Mouse (Mus musculus) ovary, postnatal 10 days (tissue): ENCODE data around the gene Olfr155.
A peak's percentile ranks its signal among the peaks of the same experiment; 100 is the strongest.

Source experiments
- DNase-seq: peaks from one replicate; pipeline ENCODE4 v3.0.0; 2022; ENCODE audit warnings: low spot score

Olfr155 gene

DNA sequence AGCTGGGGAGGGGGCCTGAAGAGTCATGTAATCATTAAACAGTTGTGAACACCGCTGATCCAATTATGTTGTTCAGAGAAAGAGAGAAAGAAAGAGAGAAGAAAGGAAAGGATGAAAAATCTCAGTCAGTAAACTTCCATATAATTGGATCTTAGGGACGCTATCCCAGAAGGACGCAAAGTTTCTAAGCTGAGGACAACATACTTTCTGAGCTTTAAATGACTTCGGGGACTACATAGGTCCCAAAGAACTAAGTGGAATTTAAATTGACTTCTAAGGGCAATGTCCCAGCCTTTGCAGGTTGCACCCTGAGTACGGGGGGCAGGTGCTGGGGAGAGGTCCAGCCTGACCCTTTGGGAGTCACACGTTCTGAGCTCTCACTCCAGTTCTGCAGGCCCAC is at the start of gene Olfr155:
TSS of gene Olfr155 (plus strand) at position 301 of the 400 bp plus-strand sequence.
- DNase-seq, result no peak

DNA sequence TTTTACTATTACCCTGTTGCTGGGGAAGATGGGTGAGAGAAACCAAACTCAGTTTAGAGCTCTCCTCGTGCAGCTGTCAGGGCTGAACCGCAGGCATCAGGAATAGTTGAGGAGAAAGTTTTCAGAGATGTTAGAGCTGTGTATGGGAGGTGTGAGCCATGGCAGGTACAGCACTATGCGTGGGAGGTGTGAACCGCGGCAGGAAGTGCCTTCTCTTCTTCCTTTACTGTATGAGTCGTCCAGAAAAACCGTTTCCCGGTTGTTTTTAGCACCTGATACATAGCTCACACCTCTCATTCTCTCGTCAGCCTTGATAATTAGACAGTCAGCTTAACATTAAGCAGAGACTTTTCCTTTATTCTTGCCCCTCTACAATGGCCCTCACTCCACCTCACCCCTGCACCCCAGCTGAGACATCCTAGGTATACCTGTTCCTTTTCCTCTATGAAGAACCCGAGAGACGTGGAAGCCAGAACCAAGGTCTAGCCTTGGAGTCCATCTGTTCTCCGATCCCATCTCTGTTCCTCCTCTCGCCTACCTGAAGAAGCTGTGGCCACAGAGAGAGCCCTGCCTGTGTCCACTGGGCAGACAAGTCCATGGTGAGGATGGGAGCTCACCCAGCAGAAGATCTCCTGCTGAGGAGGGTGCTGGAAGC is 28.3 kb upstream of the Olfr155 start:
- no peak for DNase-seq

DNA sequence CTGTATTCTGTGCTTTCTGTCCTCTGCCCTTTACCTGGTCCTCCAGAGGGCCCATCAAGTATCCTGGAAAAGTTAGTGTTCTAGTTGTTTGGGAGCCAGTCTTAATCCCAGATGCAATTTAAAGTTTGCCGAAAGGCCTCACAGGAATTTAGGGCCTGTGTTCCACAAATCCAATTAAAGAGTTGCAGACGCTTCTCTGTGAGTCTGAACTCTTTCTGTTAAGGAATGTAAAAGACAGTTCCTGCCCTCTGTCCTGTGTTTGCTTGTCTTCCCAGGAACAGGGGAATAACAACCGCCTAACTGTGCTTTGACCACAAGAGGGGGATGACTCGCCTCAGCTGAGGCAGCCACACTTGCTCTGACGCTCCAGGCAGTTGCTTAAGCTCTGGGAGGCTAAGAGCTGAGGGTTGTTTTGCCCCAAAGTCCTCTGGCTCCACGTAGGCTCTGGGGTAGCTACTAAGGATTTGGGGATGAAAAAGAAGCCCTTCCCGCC is 27.5 kb upstream of the Olfr155 start, which contains the start of gene Olfr156:
TSS of gene Olfr156 (minus strand) at position 51 of the 493 bp plus-strand sequence.
- no peak for DNase-seq

DNA sequence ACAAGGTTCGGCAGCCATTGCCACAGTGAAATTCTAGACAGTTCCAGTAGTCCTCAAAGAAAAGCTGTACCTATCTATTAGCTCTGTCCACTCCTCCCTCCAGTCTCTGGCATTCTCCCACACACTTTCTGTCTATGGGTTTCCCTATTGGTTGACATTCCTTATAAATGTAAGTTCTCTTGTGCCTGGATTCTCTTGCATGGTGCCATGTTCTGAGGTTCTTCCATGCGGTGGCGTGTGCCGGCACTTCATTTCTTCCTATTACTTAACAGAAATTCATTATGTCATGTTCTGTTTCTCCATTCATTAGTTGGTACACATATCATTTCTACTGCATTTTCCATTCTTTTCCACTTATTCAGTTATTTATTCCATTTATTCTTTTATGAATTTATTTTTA is 22.6 kb upstream of the Olfr155 start:
- DNase-seq, result no peak

DNA sequence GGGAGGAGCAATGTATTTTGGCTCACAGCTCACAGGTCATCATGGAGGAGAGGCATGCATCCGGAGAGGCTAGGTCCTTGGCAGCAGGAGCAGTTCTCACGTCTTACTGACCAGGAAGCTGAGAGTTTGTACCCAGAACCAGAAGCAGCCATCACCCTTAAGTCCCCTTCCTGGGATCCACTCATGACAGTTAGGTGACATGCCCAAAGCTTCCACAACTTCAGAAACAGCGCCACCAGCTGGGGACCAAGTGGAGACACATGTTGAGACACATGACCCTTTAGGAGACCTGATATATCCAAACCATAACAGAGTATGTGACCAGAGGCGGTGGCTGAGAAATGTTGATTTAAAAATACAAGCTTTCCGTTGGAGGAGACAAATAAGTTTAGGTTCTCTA is 19.3 kb upstream of the Olfr155 start:
- no peak for DNase-seq

DNA sequence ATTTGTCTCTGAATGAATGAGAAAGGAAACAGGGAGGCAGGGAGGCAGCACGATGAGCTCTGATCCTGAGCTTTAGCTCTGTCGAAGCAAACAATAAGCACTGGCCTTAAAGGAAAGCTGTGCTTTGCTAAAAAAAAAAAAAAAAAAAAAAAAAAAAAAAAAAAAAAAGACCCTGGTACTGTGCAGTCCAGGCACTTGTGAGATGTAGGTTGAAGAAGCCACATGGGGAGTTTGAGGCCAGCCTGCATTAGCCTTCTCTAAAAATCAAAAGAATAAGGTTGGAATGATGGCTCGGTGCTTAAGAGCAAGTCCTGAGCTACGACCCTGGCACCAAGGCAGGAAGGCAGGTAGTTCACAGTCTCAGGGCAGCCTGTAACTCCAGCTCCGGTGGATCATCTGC is 17.6 kb upstream of the Olfr155 start:
- DNase-seq, result no peak

DNA sequence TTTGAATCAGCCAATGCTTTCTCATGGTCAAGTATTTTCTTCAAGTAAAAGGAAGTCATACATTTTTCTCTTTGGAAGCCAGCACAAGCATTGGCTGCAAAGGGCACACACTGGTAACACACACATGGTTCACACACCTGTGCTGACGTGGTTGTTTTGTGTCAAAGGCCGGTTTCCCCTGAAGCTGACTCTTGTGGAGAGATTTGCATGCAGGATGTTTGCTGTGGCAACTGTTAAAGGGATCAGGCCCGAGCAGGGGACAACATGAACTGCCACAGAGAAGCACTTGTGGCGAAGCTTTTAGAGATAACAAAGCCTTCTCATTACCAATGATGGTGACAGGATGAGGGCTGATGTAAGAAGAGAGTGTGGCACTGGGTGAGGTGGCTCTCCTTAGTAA is 16.6 kb upstream of the Olfr155 start:
- DNase-seq, result no peak

DNA sequence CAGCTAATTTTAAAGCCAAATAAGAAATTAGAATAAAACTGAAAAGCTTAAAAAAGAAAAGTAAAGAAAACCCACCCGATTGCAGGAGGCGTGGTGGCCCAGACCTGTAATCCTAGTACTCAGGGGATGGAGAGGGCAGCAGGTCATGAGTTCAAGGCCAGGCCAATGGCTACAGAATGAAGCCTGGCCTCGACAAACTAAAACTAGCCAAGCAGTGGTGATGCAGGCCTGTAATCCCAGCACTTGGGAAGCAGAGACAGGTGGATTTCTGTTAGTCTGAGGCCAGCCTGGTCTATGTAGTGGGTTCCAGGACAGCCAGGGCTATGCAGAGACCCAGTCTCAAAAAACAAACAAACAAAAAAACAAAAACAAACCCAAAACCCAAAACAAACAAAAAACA is 13.0 kb upstream of the Olfr155 start:
- no peak for DNase-seq

DNA sequence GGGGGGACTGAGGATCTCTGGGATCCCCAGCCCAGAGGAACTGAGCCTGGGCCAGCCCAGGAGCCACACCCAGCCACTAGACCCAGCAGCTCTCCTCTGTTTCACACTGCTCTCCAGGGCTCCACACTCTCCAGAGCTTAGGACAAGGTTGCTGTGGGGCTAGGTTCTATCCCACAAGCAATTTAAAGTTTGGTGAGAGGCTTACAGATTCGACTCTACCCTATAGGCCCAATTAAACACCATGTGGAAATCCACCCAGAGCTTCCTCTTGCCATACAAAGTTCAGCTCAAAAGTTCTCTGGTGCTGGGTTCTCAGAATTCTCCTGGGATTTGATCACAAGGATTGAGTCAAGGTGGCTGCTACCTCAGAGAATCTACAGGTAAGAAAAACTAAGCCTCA is 11.3 kb upstream of the Olfr155 start, which contains the start of gene Olfr157:
TSS of gene Olfr157 (minus strand) at position 101 of the 400 bp plus-strand sequence.
- DNase-seq, result no peak

DNA sequence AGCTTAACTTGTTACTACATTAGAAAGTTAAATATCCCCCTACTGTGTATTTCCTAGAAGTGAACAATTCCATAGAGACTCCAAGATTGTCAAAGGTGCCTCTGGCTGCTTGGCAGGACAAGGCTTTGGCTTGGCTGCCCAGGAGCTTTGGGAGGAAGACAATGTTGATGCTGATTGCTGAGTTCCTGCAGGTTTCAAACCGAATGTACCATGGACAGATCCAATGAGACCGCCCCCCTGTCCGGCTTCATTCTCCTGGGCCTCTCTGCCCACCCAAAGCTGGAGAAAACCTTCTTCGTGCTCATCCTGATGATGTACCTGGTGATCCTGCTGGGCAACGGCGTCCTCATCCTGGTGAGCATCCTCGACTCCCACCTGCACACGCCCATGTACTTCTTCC is 2.7 kb downstream of the Olfr155 start:
- no peak for DNase-seq

DNA sequence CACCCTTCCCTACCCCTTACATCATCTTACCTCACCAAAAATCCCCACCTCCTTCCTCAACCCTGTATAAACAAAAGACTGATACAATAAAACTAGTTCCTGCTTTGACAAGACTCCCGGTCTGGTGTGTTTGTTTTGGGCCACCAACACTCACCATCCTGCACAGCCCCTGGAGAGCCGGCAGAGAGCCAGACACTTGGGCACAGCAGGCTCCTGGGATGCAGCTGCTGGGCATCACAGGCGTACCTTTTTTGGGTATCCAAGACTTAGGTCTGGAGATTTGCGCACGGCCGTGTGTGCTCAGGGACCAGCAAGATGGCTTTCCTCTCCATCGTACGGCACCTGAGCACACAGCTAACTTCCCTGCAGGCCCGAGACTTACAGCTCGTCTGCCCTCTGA is 8.5 kb downstream of the Olfr155 start:
- DNase-seq, result no peak

DNA sequence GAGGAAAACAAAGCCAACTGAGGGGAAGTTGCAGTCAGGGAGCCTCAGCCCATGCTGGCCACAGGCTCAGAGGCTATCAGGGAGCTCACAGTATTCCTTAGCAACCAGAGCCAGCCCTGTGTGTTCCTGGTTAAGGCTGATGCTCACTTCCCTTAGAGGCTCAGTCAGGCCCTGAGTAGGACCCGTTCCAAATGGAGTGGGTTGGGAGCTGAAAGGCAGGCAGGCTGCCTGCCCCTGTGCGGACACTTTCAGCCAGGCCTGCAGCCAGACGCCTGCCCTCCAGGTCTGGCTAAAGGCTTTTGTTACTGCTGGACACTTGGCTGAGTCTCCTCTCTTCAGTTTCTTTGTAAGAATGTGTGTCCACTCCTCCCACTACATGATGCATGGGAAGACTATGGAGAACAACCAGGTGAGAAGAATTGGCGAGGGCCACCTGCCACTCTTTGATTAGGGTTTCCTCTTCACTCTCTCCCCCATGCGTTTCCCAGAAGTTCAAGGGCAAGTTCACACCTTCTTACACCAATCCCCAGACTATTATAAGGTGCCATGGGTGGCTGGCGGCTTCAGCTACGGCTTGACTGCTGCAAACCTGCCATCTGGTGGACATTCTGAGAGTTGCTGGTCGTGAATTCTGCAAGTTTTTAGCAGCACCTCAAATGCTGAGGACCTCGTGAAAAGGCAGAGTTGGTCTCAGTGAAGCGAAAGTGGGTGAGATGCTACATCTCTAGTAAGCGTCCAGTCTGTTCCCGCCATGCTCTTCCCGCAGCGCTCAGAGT is 9.6 kb downstream of the Olfr155 start:
- peak; percentile 33 for DNase-seq

DNA sequence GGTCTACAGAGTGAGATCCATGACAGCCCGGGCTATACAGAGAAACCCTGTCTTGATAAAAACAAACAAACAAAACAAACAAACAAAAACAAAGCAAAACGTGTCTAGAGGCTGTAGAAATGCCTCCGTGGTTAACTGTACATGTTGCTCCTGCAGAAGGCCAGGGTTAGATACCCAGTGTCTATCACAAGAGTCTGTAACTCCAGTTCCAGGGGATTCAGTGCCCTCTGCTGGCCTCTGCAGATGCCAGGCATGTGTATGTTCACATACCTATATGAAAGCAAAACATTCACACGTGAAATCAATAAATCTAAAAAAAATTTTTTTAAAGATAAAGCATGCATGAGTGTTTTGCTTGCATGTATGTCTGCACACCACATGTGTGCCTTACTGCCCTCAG is 11.9 kb downstream of the Olfr155 start:
- no peak for DNase-seq

DNA sequence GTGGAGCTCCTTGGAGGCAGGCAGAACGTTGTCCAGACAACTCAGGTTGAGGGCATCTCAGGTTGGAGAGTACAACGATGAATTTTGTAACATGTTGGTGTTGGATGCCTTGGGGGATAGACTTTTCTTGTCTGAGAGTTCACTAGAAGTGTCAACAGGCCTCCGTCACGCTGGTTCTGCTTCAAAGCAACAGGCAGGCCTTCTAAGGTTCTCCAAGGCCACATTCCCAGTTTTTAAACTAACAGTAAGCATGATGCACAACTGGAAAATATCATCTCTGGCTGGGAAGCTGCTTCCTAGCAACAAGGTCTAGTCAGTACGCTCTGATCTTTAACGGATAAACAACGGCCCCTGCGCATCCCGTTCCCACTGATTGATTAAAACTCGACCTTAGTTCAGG is 18.5 kb downstream of the Olfr155 start:
- DNase-seq, result no peak

DNA sequence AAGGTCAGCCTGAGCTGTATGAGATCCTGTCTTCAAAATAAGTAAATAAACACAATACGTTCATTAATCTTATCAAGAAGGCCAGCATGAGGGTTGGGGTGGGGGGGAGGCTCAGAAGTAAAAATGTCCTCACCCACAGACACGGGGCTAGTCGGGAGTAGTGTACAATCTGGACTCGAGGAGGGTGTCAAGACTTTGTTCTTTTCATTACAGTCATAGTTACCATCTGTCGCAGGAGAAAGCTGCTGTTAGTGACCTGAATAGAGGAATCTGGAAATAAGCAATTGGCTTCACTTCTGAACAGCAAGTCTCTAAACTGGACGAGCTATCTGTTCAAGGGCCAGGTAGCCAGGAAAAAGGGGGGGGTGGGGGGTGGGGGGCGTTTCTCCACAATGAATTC is 23.1 kb downstream of the Olfr155 start:
- no peak for DNase-seq

DNA sequence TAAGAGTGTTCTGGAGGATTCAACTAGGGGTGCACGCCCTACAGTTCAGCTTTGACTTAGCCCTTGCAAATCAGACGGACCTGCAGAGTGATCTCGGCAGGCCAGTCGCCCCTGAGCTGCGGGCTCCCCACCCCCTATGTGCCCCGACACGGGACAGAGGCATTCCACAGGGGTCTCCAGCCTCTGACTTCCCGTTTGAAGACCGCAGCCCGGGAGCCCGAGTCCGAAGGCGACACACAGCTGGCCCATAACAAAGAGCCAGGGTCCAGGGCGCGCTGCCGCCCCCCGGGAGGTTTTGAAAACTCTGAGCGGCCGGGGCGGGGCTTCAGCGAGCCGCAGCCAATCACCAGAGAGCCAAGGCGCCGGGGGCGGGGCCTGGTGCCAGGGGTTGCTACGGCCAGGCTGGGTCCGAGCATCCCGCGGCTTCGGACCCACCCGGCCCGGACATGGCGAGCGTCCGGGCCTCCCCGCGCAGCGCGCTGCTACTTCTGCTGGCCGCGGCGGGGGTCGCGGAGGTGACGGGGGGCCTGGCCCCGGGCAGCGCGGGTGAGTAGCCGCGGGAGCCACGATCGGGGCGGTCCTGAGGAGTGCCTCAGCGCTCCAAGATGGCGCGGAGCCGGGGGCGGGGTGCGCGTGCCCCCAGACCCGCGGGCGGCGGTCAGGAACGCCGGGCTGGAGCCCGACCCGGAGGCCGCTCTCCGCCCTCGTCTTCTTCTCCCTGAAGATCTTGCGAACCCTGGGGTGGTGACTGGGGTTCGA is 24.0 kb downstream of the Olfr155 start, which contains the start of gene Reck:
TSS of gene Reck (plus strand) at position 371 of the 759 bp plus-strand sequence.
- DNase-seq, result peak; percentile 82

DNA sequence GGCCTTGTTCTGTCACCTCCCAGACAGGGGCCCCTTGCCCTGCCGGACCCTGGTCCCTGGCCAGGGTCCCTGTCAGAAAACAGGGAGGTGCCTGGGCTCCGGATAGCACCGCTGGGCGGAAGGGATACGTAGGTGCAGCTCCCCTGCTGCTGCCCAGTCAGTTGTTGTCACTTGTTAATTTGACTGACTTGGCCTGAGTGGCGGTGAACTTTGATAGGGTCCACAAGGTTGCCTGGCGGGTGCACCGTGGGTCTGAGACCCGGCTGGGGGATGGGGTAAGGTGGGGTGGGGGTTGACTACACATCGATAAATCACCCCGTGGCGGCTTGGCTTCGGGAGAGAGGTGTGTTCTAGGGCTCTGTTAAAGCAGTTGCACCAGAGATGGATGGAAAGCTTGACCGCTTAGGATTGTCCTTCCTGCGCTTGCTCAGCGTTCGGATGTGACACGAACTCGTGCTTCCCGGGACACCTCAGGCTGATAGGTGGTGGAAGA is 24.6 kb downstream of the Olfr155 start:
- no peak for DNase-seq

DNA sequence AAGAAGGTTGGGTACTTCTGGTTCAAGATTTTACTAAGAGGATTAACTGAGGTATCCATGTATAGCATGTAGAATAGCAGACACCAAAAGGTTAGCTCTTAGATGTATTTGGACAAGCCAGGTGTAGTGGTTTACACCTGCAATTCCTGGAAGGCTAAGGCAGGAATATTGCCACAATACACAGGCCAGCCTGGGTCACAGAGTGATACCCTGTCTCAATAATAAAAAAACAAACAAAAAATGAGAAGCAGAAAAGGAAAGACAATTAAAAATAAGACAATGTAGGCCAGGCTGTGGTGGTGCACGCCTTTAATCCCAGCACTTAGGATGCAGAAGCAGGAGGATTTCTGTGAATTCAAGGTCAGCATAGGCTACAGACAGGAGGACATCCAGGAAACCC is 25.9 kb downstream of the Olfr155 start:
- DNase-seq, result no peak

DNA sequence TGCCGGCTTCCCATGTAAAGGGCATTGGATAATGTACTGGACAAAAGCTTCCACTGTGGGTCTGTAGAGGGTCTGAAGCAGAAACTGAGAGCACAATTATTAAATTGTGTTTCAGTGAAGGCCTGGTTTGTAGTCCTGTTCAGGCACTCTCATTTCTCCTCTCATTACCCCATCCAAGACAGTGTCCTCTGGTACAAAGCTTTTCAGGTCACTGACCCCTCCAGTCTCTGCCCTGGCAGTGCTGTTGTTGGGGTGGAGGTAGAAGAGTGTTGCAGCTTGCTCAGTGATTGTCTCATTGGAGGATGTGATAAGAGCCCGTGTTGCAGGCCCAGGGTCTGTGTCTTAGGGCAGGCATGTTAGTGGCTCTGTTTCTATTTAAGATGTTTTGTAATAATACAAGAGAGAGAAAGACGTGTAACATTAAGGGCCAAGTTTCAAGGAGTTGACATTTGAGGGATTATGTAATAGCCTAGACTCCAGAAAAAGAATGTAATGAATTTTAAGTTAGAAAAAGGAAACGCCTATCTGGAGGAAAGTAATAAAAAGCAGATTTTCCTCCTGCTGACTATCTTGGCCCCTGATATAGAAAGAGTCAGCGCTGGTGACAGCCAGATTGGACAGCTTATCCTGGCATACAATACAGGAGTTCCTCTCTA is 26.9 kb downstream of the Olfr155 start:
- DNase-seq, result no peak

DNA sequence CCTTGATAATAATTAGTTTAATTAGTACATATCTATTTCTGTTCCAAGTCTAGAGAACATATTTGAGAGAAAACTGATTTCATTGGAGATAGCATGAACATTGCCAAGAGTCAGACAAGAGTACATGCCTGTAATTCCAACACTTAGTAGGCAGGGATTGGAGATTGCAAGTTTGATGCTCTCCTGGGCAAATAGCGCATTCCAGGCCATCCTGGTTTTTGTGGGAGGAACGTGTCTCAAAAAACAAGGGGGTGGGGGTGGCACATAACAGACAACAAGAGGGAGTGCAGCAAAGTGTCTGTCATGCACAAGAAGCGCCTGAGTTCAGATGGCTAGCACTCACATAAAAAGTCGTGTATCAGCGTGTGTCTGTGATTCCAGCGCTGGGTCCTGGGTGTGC is 28.2 kb downstream of the Olfr155 start:
- no peak for DNase-seq

DNA sequence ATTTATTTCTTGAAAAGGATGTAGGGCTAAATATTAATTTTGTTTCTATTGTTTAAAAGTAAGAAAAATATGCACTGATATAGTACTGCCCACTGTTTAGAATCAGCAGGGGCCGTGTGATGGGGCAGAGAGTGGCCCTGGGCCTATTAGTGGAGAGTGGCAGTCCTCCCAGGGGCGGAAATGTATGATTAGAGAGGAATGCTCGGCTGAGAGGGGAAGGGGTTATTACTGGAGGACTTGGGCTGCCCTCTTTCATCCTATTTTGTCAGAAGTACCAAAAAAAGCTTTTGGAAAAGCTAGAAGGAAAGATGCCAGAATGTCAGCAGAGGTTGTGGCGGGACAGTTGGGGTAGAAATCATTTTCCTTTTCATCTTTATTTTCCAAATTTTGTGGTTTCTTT is 32.8 kb downstream of the Olfr155 start:
- DNase-seq, result no peak

DNA sequence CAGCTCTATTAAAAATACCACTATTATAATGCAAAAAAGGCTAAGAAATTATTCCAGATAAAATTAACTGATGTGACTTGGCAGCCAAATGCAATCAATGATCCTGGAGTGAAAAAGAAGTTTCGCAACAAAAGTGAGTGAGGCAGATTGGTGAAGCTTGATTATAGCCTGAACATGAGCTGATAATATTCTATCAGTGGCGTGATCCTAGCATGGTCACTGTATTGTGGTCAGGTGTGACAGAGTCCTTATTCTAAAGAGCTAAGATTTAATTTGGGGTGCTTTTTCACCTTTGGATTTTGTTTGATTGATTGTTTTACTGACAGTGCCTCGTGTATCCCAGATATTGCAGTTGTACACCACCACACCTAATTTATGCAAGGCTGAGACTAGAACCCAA is 39.9 kb downstream of the Olfr155 start:
- no peak for DNase-seq
